Mouse (Mus musculus): ENCODE results near the gene Abcb7.
A peak's percentile ranks its signal among the peaks of the same experiment; 100 is the strongest.

Abcb7 gene

DNA sequence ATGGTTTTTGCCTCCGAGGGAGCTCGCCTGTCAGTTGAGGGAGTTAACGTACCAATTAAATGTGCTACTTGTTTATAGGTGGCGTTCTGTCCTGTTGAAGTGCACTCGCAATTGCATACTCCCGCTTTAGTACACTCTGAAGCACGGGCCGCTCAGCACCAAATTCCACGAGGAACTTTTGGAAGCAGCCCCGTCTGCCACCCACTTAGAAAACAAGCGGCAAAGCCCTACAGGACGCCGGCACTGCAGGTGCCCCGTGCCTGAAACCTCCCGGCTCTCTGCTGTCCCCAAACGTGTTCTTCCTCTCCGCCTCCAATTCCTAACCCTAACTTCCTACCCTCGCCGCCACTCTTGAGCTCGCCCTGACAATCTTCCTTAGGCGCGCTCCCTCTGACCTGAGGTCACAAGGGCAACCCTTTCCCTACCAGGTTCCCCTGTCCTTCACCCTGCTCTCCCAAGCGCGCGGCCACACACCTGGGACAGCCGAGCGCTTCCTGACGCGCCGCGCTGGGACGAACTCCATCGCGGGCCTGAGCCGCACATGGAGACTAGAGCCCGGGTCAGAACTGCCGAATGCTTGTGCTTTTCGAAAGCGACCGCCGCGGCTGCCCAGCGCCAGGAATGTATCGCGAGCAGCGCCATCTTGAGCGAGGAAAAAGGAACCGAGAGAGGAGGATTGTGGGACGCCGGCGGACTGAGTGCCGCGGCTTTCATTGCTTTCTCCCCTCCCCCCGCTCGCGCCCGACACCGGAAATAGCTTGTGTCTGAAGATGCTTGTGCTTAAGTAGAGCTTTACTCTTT lies at the start of gene Abcb7:
Abcb7 (minus strand) TSS at position 674 of the 801 bp plus-strand sequence.
- DNase-seq = peak; percentile 87

DNA sequence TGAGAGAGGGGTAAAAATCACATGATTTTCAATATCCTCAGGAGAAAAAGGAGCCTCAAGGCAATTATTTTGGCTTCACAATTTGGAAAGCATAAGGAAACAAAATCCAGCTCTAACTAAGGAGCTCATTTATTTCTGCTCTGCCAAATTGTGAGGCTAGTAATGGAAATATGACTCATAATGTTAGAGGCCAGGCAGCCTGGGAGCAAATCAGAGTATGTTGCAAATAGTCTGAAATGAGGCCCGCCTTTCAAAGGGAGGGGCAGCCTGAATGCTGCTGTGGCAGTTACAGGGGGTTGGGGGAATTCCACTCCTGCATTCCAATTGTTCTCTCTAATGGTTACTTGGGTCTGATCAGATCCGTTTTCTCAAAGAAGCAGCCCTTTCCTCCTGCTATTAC lies 48.1 kb upstream of the Abcb7 start:
- DNase-seq = no peak

DNA sequence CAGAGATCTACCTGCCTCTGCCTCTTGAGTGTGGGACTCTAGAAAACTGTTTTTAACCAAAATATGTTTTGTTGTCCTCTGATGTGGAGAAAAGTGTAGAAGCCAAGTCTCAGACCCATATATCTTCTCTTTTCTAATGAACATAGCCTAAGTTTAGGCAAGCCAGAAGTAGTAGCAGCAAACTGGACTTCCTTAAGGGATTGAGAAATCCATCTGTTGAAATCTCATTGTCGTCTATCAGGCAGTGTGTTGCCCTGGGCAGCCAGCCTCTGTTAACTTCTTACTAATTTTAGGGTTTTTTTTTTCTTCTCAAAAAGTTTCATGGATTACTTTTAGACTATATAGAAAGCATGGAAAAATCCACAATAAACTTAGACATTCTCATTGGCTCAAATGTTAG lies 38.8 kb upstream of the Abcb7 start:
- DNase-seq = no peak

DNA sequence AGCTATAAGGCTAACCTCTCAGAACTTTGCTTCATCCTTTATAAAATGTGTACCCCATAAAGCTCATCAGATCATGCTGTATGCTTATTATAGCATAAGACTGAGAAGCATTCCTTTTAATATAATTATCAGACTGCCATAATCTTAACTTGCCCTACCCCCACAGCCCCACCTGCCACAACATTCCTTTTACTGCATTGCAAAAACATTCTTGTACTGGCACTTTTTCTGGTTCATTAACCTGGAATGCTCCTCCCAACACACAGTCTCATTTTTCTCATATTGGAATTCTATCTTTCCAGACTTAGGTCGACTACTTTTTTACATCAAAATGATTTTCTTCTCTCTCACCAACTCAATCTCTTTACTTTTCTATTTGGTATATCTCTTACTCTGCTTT lies 19.8 kb upstream of the Abcb7 start:
- peak; percentile 42 for DNase-seq

DNA sequence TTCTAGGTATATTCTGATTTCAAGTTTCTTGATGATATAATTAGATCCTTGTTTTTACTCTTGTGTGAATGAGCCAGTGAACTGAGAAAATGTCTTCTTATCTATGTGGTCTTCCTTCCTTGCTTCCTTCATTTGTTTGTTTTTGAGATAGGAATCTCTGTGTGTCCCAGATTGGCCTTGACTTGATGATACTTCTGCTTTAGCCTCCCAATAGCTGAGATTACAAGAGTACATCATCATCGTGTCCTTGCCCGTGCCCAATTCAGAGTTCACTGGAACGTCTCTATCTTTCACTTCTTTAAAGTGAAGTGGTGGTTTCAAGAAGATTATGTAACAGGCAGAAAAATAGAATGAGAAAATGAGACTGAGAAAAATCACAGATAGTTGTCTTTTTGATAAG lies 14.5 kb upstream of the Abcb7 start:
- DNase-seq = no peak

DNA sequence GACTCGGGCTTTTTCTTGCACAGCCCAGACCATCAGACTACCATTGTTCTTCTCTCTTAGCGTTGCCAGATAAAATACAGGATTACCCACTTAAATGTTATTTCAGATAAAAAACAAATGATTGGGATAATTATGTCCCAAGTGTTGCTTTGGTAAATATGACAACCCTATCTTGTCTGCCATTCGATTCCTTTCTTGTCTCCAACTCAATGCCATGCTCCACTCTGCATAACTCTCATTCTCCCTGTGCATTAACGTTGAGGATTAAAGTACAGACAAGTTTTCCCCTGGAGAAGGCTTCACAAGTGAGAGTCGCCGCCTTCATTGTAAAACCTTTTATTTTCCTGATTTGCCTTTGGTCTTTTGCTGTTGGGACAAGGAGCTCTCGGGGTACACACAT lies 339 bp upstream of the Abcb7 start:
- DNase-seq = peak; percentile 16

DNA sequence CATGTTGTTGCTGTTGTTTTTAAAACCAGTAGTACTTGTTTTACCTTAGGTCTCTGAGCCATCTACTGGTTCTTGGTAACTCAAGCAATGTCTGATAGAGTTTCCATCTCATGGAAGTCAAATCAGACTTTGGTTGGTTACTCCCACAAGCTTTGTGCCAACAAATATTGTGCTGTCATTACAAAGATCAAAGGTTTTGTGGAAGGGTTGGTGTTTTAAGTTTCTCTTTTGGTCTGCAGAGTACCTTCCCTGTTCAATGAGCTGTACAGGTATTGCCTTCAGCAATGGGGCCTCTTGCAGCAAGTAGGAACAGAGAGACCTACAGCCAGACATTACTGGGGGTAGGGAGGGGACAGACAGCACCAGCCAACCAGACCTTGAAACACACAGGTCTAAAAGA lies 5.5 kb downstream of the Abcb7 start:
- peak; percentile 59 for DNase-seq

DNA sequence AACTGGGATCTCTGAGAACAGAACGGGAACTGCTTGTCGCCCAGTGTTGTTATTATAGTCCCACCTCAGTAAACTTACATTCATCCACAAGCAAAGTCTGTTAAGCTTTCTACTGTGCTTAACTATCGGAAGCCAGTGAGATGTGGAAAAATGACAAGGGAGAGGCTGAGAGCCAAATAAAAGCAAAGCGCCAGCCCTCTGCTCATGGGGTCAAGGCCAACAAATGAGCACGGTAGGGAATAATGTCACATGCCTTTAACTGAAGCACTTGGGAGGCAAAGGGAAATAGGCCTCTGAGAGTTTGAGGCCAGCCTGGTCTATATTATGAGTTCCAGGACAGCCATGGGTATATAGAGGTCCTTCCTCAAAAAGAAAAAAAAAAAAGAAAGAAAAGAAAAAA lies 11.2 kb downstream of the Abcb7 start:
- peak; percentile 24 for DNase-seq

DNA sequence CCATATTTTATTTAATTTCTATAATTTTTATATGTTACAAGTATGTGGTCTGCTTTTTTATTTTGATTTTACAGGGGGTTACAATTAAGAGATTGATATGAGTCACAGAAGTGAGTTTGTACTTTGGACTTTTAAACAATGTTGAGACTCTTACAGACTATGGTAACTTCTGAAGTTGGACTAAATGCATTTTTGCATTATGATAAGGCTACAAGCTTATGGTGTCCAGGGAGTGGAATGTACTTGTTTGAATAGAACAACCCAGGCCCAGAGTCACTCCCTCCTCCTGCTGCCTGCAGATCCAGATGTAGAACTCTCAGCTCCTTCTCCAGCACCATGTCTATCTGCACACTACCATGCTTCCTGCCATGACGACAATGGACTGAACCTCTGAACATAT lies 12.5 kb downstream of the Abcb7 start:
- DNase-seq = no peak

DNA sequence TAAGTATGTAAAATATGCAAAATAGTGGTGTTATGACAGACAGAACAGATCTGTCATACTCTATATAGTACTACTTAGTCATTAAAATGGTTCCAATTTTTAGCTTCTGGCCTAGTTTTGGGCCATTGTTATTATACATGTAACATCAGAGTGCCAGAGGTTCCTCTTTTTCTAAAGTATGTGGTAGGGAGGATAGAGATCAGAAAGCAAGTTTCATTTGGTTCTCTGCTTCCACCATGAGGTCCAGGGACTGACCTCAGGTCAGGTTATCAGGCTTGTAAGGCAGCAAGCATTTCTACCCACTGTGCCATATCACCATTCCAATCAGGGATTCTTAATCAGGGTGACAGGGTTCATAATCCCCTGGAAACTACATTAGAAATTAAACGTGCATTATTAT lies 16.1 kb downstream of the Abcb7 start:
- DNase-seq = no peak

DNA sequence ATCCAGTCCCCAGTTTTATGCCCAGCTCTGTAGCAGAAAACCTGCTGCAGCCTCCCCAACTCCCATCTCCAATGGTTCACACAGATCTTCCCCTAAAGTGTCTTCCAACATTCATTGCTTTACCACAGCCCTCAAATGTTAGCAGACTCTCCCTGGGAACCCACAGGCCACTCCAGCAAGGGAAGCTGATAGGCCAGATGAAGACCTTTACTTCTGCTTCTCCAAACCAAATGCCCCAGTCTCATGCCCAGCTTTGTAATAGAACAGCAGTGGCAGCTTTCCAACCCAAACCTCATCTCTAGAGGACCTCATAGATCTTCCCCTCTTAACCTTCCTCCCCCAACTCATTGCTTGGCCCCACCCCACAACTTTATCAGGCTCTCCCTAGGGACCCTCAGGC lies 54.0 kb downstream of the Abcb7 start:
- DNase-seq = no peak

DNA sequence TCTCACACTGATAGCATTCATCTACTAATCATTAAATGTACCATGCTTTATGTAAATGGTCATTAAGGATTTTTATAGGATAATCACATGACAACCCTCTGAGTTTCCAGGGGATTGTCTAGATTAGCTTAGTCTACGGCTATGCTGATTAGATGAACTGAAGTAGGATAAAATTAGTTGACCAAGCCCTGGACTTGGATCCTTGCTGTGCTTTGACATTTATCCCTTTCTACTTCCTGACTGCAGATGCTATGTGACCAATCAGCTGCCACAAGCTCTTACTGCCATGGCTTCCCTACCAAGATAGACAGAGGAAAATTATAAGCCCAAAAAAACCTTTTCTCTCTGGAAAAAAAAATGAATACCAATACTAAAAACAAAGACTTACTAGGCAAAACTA lies 57.8 kb downstream of the Abcb7 start:
- DNase-seq = no peak

DNA sequence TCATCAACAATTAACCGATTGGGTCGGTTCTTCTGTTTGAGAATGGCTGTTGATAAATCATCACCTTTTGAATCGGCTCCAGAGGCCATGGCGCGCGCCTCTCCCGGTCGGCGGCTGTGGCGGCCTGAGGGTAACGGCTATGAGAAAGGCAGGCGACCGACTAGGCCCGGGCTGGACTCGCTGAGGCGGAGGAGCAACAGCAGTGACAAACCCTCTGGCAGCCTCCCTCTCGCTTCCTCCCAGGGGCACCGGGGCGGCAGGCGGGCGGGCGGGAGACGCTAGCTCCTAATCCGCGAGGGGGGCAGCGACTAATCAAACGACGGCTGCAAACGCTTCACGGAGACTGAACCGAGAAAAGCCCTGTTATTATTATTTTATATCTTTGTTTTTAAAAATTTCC lies 65.5 kb downstream of the Abcb7 start:
- DNase-seq = peak; percentile 21

DNA sequence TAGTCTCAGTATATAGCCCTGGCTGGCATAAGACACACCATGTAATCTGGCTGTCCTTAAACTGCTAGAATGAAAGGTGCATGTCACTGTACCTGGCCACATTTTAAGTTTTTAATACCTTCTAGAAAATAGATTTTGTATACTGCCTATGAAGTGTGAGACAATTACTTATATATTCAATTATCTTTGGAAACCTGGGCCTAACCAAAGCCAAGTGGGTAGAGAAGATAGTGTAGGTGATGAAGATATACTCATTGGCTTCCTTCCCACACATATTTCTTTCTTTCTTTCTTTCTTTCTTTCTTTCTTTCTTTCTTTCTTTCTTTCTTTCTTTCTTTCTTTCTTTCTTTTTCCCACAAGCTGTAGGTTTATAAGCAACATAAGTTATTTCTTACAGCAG lies 121.9 kb downstream of the Abcb7 start:
- no peak for DNase-seq

DNA sequence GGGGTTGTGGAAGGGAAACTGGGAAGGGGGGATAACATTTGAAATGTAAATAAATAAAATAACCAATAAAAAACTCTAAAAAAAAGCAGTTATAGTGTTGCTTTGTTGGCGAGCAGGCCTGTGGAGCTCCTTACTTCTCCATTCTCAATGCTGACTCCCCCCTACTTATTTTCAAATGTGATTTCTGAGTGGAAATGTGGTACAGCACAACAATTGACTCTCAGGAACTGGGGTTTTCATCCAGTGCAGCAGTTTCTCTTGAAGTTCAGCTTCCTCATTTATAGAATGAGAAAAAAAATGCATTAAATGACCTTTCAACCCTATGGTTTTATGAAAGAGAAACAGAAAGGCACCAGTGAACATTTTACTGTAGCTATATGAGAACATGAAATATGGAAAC lies 133.8 kb downstream of the Abcb7 start:
- DNase-seq = no peak

DNA sequence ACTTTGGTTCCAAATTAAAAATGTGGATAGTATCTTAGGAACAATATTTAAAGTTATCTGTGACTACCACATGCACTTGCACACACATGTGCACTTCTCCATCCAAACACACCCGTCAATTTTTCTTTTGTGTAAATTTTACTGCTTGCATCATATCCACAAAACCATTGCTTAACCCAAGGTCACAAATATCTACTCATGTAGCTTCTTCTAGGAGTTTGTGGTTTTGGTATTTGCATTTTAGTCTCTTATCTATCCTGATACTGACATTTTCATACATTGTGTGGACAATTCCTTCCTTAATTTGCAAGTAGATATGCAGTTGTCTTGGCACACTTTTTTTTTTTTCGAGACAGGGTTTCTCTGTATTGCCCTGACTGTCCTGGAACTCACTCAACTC lies 149.3 kb downstream of the Abcb7 start:
- DNase-seq = no peak

DNA sequence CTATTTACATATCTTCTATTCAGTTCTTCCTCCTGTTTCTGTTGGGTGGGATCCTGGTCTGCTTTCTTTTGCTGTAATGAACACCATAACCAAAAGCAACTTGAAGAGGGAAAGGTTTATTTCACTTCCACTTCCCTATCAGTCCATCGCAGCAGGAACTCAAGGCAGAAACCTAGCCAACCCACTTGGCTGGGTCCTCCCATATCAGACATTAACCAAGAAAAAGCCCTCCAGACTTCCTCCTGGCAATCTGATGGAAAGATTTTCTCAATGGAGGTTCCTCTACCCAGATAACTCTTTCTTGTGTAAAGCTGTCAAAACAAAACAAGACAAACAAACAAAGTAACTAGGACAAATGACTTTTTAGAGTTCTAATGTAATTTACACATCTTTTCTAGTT lies 151.2 kb downstream of the Abcb7 start:
- no peak for DNase-seq

DNA sequence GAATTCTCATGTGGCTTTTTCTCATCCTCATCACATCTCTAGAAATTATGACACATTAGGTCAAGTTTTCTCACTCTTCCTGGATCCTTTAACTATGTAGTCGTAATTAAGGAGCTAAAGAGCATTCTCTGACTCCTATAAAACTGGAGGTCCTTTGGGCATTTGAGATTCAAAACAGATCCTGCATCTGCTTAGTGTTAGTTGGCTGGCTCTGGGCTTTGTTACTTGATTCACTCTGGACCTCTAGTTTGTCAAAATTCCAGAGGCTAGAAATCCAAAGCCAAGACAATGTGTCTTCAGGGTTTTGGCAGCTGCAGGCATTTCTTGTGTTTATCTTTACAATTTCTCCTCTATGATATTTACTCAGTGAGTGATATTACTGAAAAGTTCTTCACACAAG lies 157.1 kb downstream of the Abcb7 start:
- DNase-seq = no peak
